Mouse (Mus musculus) layer of hippocampus, adult 11-12 months (tissue): ENCODE data around the gene Trim69.

Source experiments
- DNase-seq: peaks from one replicate; pipeline ENCODE4 v3.0.0; 2022; ENCODE audit warnings: low spot score

Gene Trim69

GRCm38 (mm10) chr2:122160680-122161079 lies at the start of gene Trim69:
TSS of gene Trim69 (plus strand) at chr2:122160700.
- DNase-seq: peak; percentile 83

- DNase-seq: no peak
Measured at GRCm38 (mm10) chr2:122116888-122117287, 43.6 kb upstream of the Trim69 start.

- peak; percentile 98 for DNase-seq
Measured at GRCm38 (mm10) chr2:122117961-122118958, 42.2 kb upstream of the Trim69 start, which contains the start of gene Spg11. TSS of gene Spg11 (minus strand) at chr2:122118386.

GRCm38 (mm10) chr2:122125680-122126572 lies 34.6 kb upstream of the Trim69 start:
- no peak for DNase-seq

GRCm38 (mm10) chr2:122126765-122127347 lies 33.6 kb upstream of the Trim69 start:
- no peak for DNase-seq

- no peak for DNase-seq
Measured at GRCm38 (mm10) chr2:122127635-122128034, 32.9 kb upstream of the Trim69 start.

DNA sequence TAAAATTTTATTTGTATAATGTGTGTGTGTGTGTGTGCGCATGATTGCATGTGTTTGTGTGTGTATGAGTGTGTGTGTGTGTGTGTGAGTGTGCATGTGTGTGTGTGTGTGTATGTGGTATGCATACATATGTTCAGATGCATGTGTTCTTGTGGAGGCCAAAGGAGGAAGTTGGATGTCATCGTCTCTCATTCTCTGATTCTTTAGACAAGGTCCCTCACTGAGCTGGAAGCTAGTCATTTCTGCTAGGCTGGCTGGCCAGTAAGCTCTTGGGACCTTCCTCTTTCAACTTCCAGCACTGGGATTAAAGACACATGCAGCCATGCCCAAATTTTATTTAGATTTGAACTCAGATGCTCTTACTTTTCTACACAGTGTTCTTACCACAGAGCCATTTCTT lies 28.4 kb upstream of the Trim69 start:
- DNase-seq: no peak

DNA sequence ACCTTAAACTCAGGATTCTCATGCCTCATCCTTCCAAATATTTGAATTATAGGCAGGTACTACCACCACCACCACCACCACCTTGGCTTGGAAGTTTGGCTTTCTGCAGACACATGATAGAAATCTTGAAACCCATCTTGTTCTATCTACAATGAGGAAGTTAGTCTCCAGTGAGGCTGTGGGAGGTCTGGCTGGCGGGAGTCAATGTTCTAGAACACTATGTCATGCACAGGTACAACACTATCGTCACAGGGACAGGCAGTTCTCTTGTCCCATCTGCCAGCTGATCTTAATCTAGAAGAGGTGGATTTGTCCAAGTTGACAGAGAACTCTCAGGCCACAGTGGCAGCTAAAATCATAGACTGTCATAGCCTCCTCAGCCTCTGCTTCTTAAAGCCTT lies 27.9 kb upstream of the Trim69 start:
- no peak for DNase-seq

DNA sequence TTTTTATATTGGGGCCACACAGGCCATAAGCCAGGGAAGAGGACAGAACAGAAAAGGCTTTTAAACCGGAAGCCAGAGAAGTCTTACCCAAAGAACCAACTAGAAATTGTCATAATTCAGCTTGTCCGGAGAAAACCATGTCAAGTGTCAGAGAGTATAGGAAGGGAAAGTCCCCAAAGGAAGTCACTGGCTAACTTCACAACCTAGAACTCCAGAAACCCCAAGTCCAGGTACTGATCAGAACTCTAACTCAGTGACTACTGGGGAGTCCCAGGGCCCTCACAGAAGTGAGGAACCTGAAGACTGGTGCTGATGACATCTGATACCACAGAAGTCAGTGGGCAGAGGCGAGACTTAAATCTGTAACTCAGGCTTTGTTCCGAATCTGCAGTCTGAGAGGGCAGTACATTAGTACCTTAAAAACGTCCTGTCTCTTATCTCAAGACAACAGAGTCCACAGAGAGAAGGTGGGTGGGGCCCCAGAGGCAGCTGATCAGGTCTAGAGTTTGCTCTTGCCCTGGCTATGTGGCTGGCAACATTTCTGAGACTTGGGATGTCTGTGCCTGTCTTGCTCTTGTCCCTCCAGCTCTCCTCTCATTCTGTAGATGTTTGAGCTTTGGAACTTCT lies 22.5 kb upstream of the Trim69 start:
- no peak for DNase-seq

DNA sequence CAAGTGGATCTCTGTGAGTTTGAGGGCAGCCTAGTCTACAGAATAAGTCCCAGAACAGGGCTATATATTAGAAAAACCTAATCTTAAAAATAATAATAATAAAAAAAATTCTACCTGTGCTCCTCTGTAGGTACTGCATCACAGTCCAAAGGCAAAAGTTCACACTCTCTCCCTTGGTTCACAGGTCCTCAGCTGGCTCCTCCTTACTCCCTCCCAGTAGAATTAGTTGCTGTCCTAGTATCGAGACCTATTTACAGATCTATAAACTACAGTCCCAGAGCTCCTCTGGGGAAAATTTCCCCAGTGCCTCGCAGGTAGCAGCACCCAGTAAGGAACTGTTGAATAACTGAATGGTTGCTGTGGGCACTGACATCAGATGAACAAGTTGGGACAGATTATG lies 19.7 kb upstream of the Trim69 start:
- no peak for DNase-seq

GRCm38 (mm10) chr2:122141332-122141967 lies 19.1 kb upstream of the Trim69 start:
- DNase-seq: no peak

DNA sequence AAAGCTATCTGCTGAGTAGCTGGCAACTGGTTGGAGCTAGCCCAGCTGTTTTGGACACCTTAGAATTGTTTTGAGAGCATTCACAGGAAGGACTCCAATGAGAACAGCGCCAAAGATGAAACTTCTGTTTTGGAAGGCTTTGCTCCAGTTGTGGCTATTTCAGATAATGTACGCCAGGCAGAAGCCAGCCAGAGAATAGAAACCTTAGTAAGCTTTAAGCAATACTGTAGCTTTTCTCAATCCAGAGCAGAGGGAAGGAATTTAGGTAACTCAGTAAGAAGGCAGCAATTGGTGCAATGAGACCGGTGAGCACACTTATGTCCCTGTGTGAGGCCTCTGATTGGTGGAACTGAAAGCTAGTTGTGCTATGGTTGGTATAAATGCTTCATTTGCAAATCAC lies 17.4 kb upstream of the Trim69 start:
- DNase-seq: no peak

DNA sequence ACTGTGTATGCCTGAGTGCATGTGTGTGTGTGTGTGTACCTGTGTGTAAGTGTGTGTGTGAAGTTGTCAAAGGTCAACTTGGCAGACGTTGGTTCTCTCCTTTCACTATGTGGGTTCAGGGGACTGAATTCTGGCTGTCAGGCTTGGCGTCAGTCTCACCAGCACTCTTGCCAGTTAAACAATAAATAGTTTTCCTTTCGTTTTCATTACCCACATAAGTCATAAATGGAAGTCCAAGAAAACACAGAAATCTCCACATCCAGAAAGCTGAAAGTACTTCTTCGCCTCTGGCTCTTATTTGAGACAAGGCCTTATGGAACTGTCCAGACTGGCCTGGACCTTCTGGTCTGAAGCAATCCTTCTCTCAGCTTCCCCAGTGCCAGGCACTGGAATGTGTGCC lies 14.7 kb upstream of the Trim69 start:
- DNase-seq: no peak

DNA sequence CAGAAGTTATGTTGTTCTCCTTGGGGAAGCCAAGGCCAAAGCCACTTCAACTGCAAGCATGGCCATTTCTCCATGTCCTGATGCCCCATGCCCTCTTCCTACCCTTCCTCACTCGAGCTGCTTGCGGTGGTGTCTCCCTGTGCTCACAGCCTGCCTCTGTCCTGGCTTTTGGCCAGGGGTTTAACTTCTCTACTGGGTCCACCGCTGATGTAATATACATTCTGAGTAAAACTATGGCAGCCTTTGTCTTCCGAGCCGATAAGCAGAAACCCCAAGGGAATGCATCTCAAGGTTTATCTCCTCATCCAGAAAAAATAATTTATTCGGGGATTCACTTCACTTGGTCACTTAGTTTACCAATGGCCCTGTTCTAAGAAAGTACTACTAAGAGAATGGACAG lies 13.8 kb upstream of the Trim69 start:
- DNase-seq: peak; percentile 55

- peak; percentile 97 for DNase-seq
Measured at GRCm38 (mm10) chr2:122147508-122148241, 12.8 kb upstream of the Trim69 start, which contains the start of gene B2m. TSS of gene B2m (plus strand) at chr2:122147686.

- DNase-seq: peak; percentile 63
Measured at GRCm38 (mm10) chr2:122148242-122148917, 12.1 kb upstream of the Trim69 start.

- DNase-seq: no peak
Measured at GRCm38 (mm10) chr2:122149316-122149715, 11.2 kb upstream of the Trim69 start.

- DNase-seq: no peak
Measured at GRCm38 (mm10) chr2:122149716-122150115, 10.8 kb upstream of the Trim69 start.

- no peak for DNase-seq
Measured at GRCm38 (mm10) chr2:122151221-122151620, 9.3 kb upstream of the Trim69 start.

- DNase-seq: no peak
Measured at GRCm38 (mm10) chr2:122152850-122153249, 7.7 kb upstream of the Trim69 start.
